Mouse (Mus musculus) liver, embryonic 14.5 days (tissue): ENCODE results near the gene Gjb6.

Experiments
- CTCF ChIP-seq: IDR thresholded peaks from 2 replicates; pipeline ENCODE4 v1.5.1; 2016; ENCODE audit warnings: antibody characterized with exemption, low read depth, control low read depth
- EP300 ChIP-seq: IDR thresholded peaks from 2 replicates; pipeline ENCODE4 v1.6.1; 2016; ENCODE audit warnings: antibody characterized with exemption, low read depth

DNA sequence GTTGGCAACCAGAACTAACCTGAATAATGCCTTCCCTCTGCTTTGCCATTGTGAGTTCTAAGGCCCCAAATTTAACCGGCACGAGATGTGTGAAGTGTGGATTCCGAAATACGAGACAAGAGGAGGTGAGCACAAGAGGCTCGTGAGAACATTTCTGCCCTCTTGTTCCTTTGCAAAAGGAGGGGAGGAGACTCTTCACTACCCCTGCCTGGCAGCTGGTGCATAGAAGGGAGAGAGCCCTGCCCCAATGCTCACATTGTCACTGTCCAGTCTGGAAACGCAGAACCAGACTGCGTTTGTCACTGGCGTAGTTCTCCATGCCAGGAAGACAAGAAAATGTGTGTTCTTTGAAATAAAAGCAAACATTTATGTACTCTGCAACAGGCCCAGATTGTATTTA lies 1.9 kb upstream of the Gjb6 start:
- TF ChIP-seq CTCF: no peak
- TF ChIP-seq EP300: no peak
